Mouse (Mus musculus) hindbrain, embryonic 14.5 days (tissue): ENCODE results near the gene Gm16181. TPM values are rescaled to one million over a fixed set of nuclear protein-coding genes. Genes with fewer than 3 reads are reported as not detected.

Source experiments
- ATAC-seq: fragments of 200-750 bp; cut with Nextera tagmentation; 2 replicates; pipeline ENCODE4 v1.8.0; 2017; ENCODE audit warnings: moderate number of reproducible peaks, mild to moderate bottlenecking, moderate TSS enrichment, moderate library complexity; ENCODE audit not compliant: low FRiP score
- DNase-seq: peaks from one replicate; pipeline ENCODE4 v3.0.0-alpha.2; 2015; ENCODE audit warnings: low spot score
- H3K27ac ChIP-seq: fragments of 300-500 bp; sonication (generic); 2 replicates; pipeline ENCODE4 v1.5.1; 2014; ENCODE audit warnings: mild to moderate bottlenecking, moderate library complexity
- H3K27me3 ChIP-seq: fragments of 300-500 bp; sonication (generic); 2 replicates; pipeline ENCODE4 v1.6.1; 2014; ENCODE audit warnings: mild to moderate bottlenecking, low read length, mixed read lengths; ENCODE audit not compliant: control insufficient read depth, insufficient read depth
- H3K36me3 ChIP-seq: fragments of 300-500 bp; sonication (generic); replicated peaks from 2 replicates; pipeline ENCODE4 v1.6.1; 2014; ENCODE audit not compliant: control insufficient read depth, insufficient read depth
- H3K4me1 ChIP-seq: fragments of 300-500 bp; sonication (generic); replicated peaks from 2 replicates; pipeline ENCODE4 v1.6.1; 2014; ENCODE audit warnings: antibody characterized with exemption, low read length, mixed read lengths; ENCODE audit not compliant: control insufficient read depth, insufficient read depth
- H3K4me2 ChIP-seq: fragments of 300-500 bp; sonication (generic); replicated peaks from 2 replicates; pipeline ENCODE4 v1.6.1; 2014; ENCODE audit warnings: mild to moderate bottlenecking, moderate library complexity
- H3K4me3 ChIP-seq: fragments of 300-500 bp; sonication (generic); replicated peaks from 2 replicates; pipeline ENCODE4 v1.5.1; 2014; ENCODE audit warnings: mild to moderate bottlenecking, low read length
- H3K9ac ChIP-seq: fragments of 300-500 bp; sonication (generic); 2 replicates; pipeline ENCODE4 v1.6.1; 2014
- H3K9me3 ChIP-seq: fragments of 300-500 bp; sonication (generic); 2 replicates; pipeline ENCODE4 v1.6.1; 2016; ENCODE audit warnings: low read length; ENCODE audit not compliant: control insufficient read depth
- WGBS: fragments of 180-500 bp; shearing (Covaris S2); extraction: QIAGEN DNeasy Blood & Tissue Kit; methylation state at CpG from one replicate; pipeline ENCODE4 v1.1.7; 2014; 5-methylcytosine and 5-hydroxymethylcytosine counted together
- polyA plus RNA-seq: library from polyadenylated mRNA; unstranded; fragments of >200 nt; fragmentation: Nextera tagmentation; extraction: Ambion mirVana; gene quantifications from 2 replicates; pipeline ENCODE4 v1.2.1, GENCODE M21; 2014

The Gm16181 gene
- polyA plus RNA-seq, 1 experiment from 2014 or later: not detected

GRCm38 (mm10) chr17:35257378-35257777, 36.7 kb downstream of the Gm16181 start:
- Histone ChIP-seq H3K9me3 (no peaks in the 10 kb centered on the region), H3K27me3 (no peaks in the 10 kb centered on the region), H3K27ac (no peak overlapping the region), H3K4me3 (no peak overlapping the region), H3K36me3 (peaks cover 21% of the 10 kb centered on the region), H3K4me2 (no peak overlapping the region), H3K4me1 (no peaks in the 10 kb centered on the region), H3K9ac (no peak overlapping the region)
- WGBS: 89% methylated on average over 1 of the region's 1 CpGs
- no peak for ATAC-seq
- no peak for DNase-seq

DNA sequence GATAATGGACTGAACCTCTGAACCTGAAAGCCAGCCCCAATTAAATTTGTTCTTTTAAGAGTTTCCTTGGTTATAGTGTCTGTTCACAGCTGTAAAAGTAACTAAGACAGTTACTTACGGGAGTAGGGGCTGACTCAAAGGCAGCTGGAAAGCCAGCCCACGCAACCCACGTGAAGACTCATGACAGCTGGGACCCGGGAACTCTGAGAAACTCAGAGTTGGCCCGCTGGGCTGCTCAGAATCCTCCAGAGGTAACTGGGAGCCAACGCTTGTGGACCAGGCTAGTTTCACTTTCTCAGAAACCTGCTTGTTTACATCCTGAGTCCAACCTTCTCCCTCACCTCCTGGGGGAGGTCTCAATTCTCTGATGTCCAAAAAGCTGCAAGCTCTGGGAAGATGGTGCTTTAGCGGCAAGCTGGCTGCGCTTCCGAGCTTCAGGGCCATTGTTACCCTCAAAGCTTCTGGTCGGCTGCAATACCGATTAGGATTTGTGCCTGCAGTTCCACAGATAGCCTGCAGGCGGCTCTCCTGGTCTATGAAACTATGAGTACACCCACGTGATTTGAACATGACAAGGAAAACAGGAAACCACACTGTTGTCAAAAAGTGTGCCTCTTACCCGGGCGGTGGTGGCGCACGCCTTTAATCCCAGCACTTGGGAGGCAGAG, 37.3 kb downstream of the Gm16181 start:
- Histone ChIP-seq H3K4me3 (no peak overlapping the region), H3K36me3 (peaks cover 15% of the 10 kb centered on the region), H3K4me2 (peak overlapping the region; percentile 33), H3K27ac (no peak overlapping the region), H3K4me1 (no peaks in the 10 kb centered on the region; the same call in 1 of the 2 replicates), H3K27me3 (no peaks in the 10 kb centered on the region), H3K9ac (peak overlapping the region; percentile 29; the same call in 1 of the 2 replicates), H3K9me3 (no peaks in the 10 kb centered on the region)
- 13% methylated on average over 17 of the region's 17 CpGs for WGBS
- peak; percentile 91 for DNase-seq
- no peak for ATAC-seq

- Histone ChIP-seq H3K4me2 (0 out of 2 replicates have a peak overlapping the region, but pooled peaks have one; percentile 33), H3K36me3 (peaks cover 7% of the 10 kb centered on the region), H3K27me3 (no peaks in the 10 kb centered on the region), H3K4me1 (no peaks in the 10 kb centered on the region; the same call in 1 of the 2 replicates), H3K27ac (no peak overlapping the region), H3K9me3 (no peaks in the 10 kb centered on the region), H3K9ac (no peak overlapping the region), H3K4me3 (no peak overlapping the region)
- 65% methylated on average over 13 of the region's 14 CpGs for WGBS
- DNase-seq (no peak), ATAC-seq (no peak)
These were observed 38.2 kb downstream of the Gm16181 start for GRCm38 (mm10) chr17:35258492-35259478.

- Histone ChIP-seq H3K4me3 (no peak overlapping the region), H3K4me2 (no peak overlapping the region), H3K9me3 (no peaks in the 10 kb centered on the region), H3K27ac (no peak overlapping the region), H3K36me3 (no peaks in the 10 kb centered on the region), H3K4me1 (no peaks in the 10 kb centered on the region; the same call in 1 of the 2 replicates), H3K27me3 (peaks cover 3% of the 10 kb centered on the region; the same call in 1 of the 2 replicates), H3K9ac (no peak overlapping the region)
- ATAC-seq (no peak), DNase-seq (no peak)
- 73% methylated on average over 4 of the region's 4 CpGs for WGBS
These were observed 39.0 kb downstream of the Gm16181 start for GRCm38 (mm10) chr17:35259621-35260020.

DNA sequence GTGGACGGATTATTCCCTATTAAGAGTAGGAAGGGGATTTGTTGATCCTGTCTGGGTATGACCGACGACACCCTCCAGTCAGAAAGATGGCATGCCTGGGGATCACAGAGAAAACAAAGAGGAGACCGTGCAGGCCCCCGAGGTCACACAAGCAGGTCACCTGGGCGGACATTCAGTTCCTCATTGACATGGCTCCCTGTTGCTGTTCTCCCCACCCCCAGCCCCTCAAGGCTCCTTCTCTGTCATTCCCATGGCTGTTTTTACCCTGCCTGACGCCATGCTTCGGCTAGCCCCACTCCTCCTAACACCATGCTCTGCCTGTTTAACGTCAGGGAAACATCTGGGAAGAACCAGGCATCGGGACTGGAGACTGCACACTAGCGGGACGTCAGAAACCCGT, 41.0 kb downstream of the Gm16181 start:
- Histone ChIP-seq H3K36me3 (no peaks in the 10 kb centered on the region), H3K27ac (no peak overlapping the region), H3K4me2 (no peak overlapping the region), H3K4me1 (no peaks in the 10 kb centered on the region; the same call in 1 of the 2 replicates), H3K4me3 (no peak overlapping the region), H3K9ac (no peak overlapping the region), H3K9me3 (no peaks in the 10 kb centered on the region), H3K27me3 (peaks cover 3% of the 10 kb centered on the region; the same call in 1 of the 2 replicates)
- no peak for ATAC-seq
- 71% methylated on average over 13 of the region's 13 CpGs for WGBS
- DNase-seq: no peak

DNA sequence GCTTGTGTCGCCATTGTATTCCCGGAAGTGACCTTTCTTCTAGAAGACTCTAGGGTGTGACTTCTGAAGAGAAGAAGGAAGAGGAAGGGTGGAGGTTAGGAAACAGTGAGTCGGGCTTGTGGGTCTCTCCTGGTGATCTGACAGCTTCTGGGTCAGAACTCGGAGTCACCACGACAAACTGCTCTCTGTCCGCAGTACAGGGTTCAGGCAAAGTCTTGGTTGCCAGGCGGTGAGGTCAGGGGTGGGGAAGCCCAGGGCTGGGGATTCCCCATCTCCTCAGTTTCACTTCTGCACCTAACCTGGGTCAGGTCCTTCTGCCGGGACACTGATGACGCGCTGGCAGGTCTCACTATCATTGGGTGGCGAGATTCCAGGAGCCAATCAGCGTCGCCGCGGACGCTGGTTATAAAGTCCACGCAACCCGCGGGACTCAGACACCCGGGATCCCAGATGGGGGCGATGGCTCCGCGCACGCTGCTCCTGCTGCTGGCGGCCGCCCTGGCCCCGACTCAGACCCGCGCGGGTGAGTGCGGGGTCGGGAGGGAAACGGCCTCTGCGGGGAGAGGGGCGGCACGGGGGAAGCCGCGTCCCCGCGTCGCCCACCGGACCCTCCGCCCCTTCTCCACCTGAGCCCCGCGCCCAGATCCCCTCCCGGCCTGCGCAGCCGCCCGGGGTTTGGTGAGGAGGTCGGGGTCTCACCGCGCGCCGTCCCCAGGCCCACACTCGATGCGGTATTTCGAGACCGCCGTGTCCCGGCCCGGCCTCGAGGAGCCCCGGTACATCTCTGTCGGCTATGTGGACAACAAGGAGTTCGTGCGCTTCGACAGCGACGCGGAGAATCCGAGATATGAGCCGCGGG, 42.3 kb downstream of the Gm16181 start, which contains the start of gene H2-D1:
H2-D1 (plus strand) TSS at position 67 of the 859 bp plus-strand sequence.
- H3K27me3 ChIP-seq: peaks cover 3% of the 10 kb centered on the region; the same call in 1 of the 2 replicates

GRCm38 (mm10) chr17:35263523-35263883, 42.9 kb downstream of the Gm16181 start:
- DNase-seq (no peak), ATAC-seq (peak; percentile 6; the same call in 1 of the 2 replicates)
- Histone ChIP-seq H3K9me3 (no peaks in the 10 kb centered on the region), H3K4me1 (no peaks in the 10 kb centered on the region; the same call in 1 of the 2 replicates), H3K27me3 (peaks cover 3% of the 10 kb centered on the region; the same call in 1 of the 2 replicates), H3K9ac (peak overlapping the region; percentile 77), H3K27ac (no peak overlapping the region), H3K4me3 (peak overlapping the region; percentile 74), H3K36me3 (no peaks in the 10 kb centered on the region), H3K4me2 (peak overlapping the region; percentile 91)
- WGBS: under 1% methylated on average over 31 of the region's 31 CpGs

More for the DNA sequence above, 42.3 kb downstream of the Gm16181 start, which contains the start of gene H2-D1:
- Histone ChIP-seq H3K9me3 (no peaks in the 10 kb centered on the region), H3K36me3 (no peaks in the 10 kb centered on the region), H3K4me1 (no peaks in the 10 kb centered on the region; the same call in 1 of the 2 replicates), H3K9ac (peak within 1 kb of the TSS; percentile 77), H3K4me2 (peak within 1 kb of the TSS; percentile 91), H3K27ac (no peak within 1 kb of the TSS), H3K4me3 (peak within 1 kb of the TSS; percentile 74)
- DNase-seq: peak; percentile 94
- ATAC-seq: peak; percentile 93
- under 1% methylated on average over 71 of the region's 73 CpGs for WGBS

GRCm38 (mm10) chr17:35267399-35268086, 46.9 kb downstream of the Gm16181 start:
- no peaks in the 10 kb centered on the region for H3K9me3 ChIP-seq
- WGBS: 70% methylated on average over 1 of the region's 1 CpGs
- DNase-seq: no peak
- no peak overlapping the region for H3K27ac ChIP-seq
- H3K4me1 ChIP-seq: no peaks in the 10 kb centered on the region; the same call in 1 of the 2 replicates
- H3K4me3 ChIP-seq: no peak overlapping the region
- no peaks in the 10 kb centered on the region for H3K36me3 ChIP-seq
- no peak for ATAC-seq
- peaks cover 3% of the 10 kb centered on the region; the same call in 1 of the 2 replicates for H3K27me3 ChIP-seq
- no peak overlapping the region for H3K4me2 ChIP-seq
- H3K9ac ChIP-seq: no peak overlapping the region
